Mouse (Mus musculus): ENCODE data around the gene Soga3.

The Soga3 gene

GRCm38 (mm10) chr10:29143566-29144335 lies at the start of gene Soga3:
TSS of gene Soga3 (plus strand) at chr10:29143839.
- no peak for DNase-seq (ENCODE audit: extremely low read depth, low read depth, low spot score)

DNA sequence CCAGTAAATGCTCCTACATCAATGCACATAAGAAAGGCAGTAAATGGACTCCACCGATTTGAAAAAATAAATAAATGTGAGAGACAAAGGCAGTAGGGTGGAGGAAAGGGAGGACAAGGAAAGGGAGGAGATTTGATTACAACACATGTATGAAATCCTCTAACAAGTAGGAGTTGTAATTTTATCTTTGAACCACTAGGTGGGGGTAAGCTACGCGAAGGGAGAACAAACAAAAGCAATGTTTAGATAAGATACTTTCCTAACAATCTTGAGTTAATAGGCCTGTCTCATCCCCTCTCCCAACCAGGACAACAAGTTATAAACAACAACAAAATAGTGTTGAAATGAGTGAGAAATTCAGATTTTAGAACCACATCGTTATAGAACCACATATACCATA lies 36.7 kb upstream of the Soga3 start:
- no peak for DNase-seq (ENCODE audit: extremely low read depth, low read depth, low spot score)

DNA sequence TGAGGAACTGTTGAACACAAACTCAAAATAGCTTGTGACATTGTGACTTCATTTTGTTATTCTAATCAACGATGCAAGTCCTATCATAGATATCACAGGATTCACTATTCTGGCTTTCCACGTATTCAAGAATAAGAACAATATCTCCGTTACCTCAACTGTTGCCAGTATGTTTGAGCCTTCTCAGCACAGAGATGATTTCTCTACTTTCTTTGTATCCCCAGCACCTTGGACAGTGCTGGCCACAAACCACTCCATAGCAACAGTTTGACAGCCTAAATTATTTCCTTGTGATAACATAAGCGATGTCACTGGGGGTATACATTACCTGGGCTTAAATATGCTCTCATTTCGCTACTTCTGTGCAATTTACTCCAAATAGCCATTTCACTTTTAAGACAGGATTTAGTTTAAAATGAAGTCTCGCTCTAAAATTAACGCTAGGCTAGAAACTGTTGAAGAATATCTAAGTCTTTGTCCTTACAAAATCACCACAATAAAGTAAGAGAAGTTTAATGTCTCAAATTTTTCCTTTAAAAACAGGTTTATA lies 1.0 kb upstream of the Soga3 start:
- no peak for DNase-seq (ENCODE audit: extremely low read depth, low read depth, low spot score)

GRCm38 (mm10) chr10:29144612-29145405 lies 1.2 kb downstream of the Soga3 start:
- no peak for DNase-seq (ENCODE audit: extremely low read depth, low read depth, low spot score)

DNA sequence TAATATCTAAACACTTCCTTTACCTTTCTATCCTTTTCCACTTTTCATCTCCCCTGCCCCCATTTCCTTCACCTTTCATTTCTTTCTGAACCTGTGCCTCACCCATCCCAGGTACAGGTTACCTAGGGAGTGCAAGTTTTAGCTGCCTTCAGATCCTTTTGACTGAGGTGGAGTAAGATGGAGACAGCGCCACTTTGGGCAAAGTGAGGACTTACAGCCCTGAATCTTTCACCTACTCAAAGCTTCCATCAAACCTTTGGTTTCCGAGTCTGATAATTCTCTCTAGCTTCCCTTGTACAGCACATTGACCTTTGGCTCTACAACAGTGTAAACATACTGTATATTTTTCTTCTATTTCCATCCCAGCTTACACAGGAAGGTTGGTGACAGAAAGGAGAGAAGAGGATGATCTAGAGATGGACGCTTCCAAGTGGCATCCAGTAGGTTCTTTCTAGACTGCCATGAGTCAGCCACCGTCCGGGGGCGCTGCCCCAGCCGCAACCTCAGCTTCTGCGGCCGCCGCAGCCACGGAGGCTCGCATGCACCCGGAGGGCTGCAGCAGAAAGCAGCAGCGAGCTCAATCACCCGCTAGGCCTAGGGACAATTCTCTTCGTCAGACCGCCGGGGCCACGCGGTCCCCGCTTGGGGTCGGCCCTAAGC lies 2.7 kb downstream of the Soga3 start:
- no peak for DNase-seq (ENCODE audit: extremely low read depth, low read depth, low spot score)

DNA sequence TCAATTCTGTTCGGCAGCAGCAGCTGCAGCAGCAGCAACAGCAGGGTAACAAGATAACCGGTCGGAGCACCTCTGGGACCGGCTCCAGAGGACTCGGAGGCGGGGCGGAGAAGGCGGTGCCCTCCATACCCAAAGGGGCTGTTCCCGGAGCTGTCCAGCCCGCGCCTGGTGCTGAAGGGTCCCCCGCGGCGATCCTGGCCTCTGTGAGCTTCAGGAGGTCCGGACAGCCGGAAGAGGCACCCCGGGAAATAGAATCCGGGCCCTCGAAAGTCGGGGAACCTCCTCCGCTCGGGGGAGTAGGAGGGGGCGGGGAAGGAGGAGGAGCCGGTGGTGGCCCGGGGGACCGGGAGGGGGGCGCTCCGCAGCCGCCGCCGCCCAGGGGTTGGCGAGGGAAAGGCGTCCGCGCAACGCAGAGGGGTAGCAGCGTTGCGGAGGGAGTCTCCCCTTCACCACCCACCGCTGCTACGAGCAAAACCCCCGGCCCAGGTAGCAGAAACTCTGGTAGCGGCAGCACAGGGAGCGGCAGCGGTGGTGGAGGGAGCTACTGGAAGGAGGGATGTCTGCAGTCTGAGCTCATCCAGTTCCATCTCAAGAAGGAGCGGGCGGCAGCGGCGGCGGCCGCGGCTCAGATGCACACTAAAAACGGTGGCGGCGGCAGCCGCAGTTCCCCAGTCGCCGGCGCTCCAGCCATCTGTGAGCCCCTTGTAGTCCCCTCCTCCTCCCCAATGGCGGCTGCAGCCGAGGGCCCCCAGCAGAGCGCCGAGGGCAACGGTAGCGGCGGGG lies 3.4 kb downstream of the Soga3 start:
- DNase-seq (ENCODE audit: extremely low read depth, low read depth, low spot score): no peak

DNA sequence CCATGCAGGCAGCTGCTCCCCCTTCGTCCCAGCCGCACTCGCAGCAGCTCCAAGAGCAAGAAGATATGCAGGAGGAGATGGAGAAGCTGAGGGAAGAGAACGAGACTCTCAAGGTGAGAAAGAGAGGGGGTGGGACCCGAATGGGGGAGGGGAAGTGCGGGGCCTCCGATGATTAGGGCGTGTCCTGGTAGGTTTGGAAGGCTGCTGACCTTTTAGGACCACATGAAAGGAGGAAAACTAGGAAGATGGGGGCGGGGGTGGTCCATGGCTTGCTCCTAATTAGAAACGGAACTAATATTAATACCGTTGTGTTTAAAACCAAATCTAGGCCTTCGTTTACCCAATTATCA lies 4.0 kb downstream of the Soga3 start:
- DNase-seq (ENCODE audit: extremely low read depth, low read depth, low spot score): no peak

GRCm38 (mm10) chr10:29148076-29148475 lies 4.4 kb downstream of the Soga3 start:
- no peak for DNase-seq (ENCODE audit: extremely low read depth, low read depth, low spot score)

GRCm38 (mm10) chr10:29155304-29155703 lies 11.7 kb downstream of the Soga3 start:
- no peak for DNase-seq (ENCODE audit: extremely low read depth, low read depth, low spot score)

DNA sequence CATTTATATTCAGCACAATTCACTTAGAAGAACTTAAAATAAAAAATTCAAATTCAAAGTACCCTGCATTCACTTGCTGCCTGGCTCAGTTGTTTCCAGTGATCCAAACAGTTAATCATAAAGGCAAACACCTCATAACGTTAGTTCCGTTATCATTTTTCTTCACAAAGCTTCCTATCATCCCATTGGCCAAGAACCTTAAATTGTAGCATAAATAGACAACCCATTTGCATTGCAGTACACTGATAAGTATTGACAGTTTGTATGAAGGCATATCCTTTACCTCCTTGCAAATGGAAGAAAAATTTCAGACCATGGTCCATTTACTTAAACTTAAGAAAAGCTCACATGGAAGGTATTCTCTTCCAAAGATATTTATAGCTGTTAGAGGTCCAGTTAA lies 18.0 kb downstream of the Soga3 start:
- no peak for DNase-seq (ENCODE audit: extremely low read depth, low read depth, low spot score)

DNA sequence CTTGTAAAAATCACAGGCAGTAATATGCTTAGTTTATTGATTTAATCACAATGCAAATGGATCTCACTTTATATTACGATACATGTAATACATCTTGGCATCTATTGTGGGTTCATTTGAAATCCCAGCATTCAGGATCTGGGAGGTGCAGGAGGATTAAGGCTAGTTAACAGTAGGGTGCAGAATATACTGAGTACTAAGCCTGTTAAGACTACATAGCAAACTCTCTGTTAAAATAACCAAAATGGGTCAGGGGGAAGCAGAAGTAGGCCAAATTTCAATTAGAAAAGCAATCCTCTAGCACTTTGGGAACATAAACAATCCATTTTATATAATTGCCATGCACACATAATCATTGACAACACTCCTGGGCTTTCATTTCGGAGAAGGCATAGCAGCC lies 30.1 kb downstream of the Soga3 start:
- DNase-seq (ENCODE audit: extremely low read depth, low read depth, low spot score): no peak

GRCm38 (mm10) chr10:29175656-29176055 lies 32.0 kb downstream of the Soga3 start:
- no peak for DNase-seq (ENCODE audit: extremely low read depth, low read depth, low spot score)

GRCm38 (mm10) chr10:29176881-29177280 lies 33.2 kb downstream of the Soga3 start:
- DNase-seq (ENCODE audit: extremely low read depth, low read depth, low spot score): peak; percentile 14

DNA sequence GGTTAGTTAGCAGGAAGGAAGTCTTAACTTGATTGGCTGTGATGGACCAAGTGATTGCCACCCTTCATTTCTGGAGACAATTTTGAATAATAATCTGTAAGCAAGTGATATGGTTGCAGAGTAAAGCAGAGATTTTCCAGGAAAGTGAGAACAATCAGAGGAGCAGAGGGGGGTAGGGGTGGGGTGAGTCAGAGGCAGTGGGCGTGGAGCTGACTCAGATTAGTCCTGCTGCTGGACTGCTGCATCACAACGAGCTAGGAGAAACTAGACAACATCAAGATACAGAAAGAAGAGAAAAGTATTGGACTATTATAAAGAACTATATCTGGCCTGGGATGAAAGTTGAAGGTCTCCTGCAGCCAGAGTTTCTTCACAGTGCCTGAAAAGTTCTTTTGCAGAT lies 34.4 kb downstream of the Soga3 start:
- no peak for DNase-seq (ENCODE audit: extremely low read depth, low read depth, low spot score)

DNA sequence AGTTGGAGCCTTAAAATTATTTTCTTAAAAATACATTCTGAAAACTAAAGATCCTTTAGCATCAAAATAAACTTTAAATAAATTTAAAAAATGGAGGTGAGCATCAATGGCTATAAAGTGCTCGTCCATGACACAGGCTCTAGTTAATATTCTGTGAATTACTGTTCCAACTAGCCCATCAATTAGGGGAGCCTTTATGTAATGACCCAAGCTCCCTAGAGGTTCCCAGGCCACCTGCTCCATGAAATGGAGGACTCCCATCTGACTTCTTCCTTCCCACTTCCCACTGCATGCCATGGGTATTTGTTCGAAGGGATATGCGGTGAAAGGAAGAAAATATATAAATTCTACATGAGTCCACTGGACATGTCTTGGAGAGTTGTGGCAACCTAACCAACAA lies 36.6 kb downstream of the Soga3 start:
- no peak for DNase-seq (ENCODE audit: extremely low read depth, low read depth, low spot score)

DNA sequence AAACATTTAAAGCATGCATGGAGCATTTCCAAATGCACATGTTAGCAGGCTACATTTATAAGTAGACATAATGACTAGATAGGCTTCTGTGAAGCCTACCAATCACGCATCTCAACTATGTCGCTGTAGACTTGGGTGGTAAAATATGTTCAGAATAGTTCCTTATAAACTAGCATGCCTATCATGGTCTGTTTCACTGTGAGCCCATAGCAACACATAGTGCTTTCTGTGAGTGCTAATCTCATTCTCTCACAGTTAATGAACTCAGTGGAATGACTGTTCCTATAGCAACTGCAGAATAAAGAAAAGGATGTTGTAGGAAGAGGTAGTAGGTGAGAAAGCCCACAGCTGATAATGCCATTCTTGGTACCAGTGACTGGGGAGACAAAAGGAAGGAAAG lies 37.4 kb downstream of the Soga3 start:
- no peak for DNase-seq (ENCODE audit: extremely low read depth, low read depth, low spot score)

DNA sequence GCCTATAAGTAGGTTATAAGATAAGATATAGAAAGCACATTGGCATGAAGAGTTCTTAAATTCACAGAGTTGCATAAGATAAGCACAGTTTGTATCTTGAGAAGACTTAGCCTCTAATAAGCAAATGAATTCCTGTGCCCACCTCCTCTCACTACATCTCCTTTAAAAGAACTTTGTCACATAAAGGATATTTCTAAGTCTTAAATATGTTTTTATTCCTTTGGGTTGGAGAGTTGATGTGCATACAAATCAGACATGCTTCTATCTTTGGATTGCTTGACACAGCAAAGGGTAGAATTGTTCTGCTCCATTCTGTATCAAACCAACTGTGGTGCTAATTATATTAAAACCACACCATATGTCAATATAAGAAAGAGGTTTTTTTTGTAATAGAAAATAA lies 50.1 kb downstream of the Soga3 start:
- DNase-seq (ENCODE audit: extremely low read depth, low read depth, low spot score): no peak

DNA sequence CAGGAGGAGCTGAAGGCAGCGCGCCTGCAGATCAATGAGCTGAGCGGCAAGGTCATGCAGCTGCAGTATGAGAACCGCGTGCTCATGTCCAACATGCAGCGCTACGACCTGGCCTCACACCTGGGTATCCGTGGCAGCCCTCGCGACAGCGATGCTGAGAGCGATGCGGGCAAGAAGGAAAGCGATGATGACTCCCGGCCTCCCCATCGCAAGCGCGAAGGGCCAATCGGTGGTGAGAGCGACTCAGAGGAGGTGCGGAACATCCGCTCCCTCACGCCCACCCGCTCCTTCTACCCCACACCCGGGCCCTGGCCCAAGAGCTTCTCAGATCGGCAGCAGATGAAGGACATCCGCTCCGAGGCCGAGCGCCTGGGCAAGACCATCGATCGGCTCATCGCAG lies 53.2 kb downstream of the Soga3 start:
- DNase-seq (ENCODE audit: extremely low read depth, low read depth, low spot score): no peak

GRCm38 (mm10) chr10:29198642-29199041 lies 55.0 kb downstream of the Soga3 start, which contains the start of gene Gm49353:
TSS of gene Gm49353 (plus strand) at chr10:29198954.
- DNase-seq (ENCODE audit: extremely low read depth, low read depth, low spot score): no peak

DNA sequence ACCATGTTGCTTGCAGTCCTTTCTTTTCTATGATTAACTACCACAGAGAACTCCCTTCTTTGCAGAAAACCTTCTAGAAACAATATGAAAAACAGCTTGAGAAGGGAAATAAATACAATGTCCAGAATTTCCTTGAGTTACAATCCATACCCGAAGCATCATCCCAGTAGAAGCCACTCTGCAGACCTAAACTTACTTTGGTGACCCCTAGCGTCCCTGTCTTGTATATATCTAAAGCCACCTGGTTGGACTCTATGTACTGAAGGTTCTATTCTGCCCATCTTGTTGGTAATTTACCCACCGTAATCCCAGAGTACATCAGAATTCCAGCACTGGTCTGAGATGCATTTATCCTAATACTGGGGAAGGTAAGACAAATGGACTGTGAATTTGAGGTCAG lies 56.2 kb downstream of the Soga3 start:
- DNase-seq (ENCODE audit: extremely low read depth, low read depth, low spot score): no peak

GRCm38 (mm10) chr10:29200609-29201008 lies 57.0 kb downstream of the Soga3 start:
- no peak for DNase-seq (ENCODE audit: extremely low read depth, low read depth, low spot score)
